Mouse (Mus musculus) skeletal muscle tissue, adult 2 months (tissue): ENCODE data around the gene Sema6d.

Source experiments
- DNase-seq: peaks from one replicate; pipeline ENCODE4 v3.0.0-alpha.2; 2012; ENCODE audit warnings: low read depth, low spot score

Sema6d gene

DNA sequence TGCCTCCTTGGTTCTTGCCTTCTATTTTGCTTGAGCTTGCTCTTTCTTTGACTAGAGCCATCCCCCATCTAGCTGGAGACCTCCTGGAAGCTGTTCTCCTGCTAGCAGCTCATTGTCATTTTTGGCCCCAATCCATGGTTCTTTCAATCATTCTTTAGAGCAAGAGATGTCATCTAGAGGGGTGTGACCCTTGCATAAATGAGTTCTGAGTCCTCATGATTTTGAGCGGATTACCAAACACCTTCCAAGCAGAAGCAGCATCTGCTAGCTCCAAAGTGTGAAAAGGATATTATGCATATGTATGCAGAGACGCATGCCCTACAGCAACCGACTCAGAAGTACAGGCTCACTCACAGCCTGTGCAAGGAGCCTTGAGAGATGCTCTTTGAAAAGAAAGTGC lies 201.4 kb downstream of the Sema6d start:
- no peak for DNase-seq

DNA sequence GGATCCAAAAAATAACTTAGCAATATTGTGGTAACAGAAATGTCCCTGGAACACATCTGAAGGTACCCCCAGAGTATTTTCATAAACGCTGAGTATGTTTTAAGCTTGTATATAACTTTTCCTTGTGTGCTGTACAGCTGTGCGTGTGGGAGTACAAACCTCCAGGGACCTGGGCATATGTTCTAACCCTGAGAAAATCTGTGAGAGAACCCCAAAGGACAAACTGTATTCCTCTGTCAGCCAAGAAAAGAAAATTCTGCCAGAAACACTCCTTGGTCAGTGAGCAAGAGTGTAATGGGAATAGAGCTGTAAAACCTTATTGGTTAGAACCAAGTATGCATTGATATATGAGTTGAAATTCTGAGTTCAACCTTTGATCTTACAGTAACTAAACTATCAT lies 203.8 kb downstream of the Sema6d start:
- DNase-seq, result no peak

DNA sequence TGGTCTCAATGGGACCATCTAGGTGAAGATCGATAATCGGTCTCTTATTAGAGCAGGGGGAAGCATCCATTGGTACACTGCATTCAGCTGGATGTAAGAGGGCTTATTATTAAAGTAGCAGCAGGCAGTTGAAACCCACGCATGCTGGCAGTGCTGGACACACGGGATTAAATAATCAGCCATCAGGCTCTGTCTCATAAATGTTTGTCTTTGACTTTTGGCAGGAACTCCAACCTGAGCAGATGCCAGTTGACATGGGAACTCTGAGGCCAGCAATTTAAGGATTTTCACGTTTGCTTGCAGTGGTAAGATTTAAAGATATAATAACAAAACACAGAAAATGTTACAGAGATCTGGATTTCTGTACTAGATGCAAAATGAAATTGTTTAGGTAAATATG lies 208.6 kb downstream of the Sema6d start:
- DNase-seq, result peak; percentile 22

DNA sequence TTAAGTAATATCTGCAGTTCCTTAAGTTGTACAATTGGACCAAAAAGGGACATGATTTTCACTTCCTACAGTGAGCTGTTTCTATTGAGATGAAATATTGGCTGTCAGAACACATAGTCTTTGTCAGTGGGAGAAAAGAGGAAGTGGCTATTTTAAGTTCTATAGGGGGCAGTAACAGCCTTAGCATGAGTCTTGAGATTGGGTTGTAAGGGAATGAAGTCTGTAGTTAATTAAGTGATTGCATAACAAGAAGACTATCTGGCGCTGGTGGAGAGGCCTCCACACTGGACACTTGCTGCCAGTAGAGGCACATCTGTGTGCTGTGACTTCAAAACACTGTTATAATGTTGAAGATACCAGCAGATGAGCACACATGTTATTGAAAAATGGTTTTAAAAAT lies 209.1 kb downstream of the Sema6d start:
- peak; percentile 64 for DNase-seq

DNA sequence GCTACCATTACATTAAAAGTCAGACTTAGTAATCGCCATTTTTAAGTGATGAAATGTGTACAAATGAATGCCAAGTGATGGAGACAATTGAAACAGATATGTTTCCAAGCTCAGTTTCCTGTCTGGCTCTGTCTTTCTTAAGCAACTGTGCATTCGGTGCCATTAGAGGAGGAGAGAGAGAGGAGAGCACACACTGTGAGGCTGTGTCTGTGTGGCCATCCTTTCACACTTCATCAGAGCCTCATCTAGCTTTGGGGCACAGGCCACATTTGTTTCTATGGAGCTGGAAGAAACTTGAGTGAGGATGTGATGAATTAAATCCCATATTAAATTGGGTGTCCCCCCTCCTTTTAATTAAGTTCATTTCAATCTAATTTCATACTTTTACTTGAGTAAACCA lies 218.8 kb downstream of the Sema6d start:
- DNase-seq, result no peak

DNA sequence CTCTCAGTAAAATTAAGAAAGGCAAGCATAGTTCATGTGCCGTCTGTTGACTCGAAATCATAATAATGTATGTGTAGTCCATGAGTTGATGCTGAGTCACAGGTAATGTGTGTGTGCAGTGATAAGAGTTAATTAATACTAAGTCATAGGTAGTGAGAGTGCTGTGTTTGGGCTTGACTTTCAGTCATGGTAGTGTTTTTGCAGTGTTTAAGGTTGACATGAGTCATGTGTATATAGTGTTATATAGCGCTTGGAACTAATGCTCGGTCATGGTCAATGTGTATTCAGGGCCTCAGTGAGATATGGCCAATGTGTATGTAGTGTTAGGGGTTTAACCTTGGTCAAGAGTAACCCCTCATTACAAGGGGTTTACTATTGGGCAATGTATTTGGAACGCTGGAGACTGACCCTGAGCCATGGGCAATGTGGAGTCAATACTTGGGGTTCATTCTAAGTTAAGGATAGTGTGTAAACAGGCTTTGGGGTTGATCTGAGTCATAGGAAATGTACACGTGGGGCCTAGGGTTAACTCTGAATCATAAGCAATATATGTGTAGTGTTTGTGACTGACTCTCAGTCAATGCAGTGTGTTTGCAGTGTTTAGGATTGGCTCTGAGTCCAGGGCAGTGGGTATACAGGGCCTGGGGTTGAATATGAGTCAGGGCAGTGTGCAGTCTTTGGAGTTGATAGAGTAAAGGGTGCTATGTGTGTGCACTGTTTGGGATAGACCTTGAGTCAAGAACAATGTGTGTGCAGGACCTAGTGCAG lies 219.8 kb downstream of the Sema6d start:
- DNase-seq, result no peak

DNA sequence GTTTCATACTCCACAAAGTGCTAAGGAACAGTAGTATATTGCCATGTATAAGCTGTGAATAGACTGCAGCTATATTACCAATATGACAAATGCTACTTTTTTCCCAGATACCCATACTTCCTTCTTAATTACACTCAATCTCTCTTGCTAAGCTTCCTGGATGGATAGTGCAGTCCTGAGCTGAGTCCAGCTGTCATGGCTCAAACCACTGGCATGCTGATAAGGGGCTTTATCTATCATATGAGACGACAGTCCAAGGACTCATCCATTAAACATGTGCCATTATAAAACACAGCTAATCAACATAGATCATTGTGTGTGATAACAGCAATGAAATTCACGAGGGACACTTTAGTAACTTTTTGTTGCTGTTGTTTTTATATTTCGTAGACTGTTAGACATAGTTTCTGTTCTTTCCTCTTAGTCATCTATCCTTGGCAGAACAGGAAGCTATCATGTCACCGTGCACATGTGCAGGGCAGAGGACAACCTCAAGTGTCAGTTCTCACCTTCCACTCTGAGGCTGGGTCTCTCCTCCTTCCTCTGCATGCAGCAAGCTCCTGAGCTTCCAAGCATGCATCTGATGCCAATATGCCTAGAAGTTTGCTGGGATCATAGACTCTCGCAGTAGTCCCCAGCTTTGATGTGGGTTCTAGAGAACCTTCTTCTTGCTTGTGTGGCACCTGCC lies 232.9 kb downstream of the Sema6d start:
- no peak for DNase-seq

DNA sequence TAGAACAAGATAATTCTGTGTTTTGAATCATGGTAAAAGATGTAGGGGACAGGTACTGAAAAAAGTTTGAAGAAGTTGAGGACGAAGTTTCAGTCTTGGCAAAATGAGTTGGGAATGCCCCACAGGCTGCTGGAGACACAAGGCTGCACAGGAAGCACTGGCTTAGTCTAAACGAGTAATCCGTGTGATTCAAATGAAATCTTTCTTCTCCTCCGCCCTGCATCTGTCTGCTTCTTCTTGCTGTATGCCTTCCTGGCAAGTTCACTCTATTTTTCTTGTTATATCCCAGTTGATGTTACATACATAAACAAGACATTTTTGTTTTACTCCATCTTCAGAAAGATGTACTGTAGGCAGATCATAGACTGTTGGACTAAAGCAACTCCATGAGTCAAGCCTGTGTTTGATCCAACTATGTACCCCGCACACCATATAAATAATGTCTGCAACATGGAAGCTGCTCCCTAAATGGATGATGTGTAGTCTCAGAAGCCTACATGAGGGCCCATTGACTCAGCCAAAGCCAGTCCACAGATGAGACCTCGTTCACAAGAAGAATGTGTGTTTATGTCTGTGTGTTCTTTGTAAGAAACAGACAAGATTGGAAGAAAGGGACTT lies 234.4 kb downstream of the Sema6d start:
- no peak for DNase-seq

DNA sequence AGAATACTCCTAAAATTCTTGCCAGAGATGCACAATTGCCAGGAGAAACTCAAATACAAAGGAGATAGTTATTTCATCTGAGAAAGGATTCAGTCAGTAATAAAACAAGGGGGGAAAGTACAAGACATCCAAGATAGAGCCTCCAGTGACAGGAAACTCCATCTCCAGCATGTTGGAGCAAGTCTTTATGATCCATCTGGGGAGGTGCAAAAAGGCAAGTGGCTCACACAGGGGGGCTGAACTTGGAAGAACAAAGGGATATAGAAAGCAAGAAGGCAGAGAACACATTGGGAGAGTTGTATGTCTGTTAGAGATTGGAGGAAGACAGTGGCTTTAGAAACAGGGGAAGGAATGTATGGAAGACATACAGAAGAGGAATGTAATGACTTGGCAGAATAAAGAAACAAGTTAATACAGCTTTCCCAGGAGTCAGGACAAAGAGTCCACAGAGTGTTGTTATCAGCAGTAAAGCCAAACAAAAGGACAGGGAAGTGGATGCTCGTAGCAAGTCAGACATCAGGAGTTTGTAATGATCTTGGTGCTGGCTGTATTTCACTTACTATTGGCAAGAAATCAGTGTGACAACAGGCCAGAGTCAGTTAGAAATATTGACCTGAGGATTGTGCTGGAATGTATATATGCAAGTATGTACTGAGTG lies 239.8 kb downstream of the Sema6d start:
- DNase-seq, result no peak

DNA sequence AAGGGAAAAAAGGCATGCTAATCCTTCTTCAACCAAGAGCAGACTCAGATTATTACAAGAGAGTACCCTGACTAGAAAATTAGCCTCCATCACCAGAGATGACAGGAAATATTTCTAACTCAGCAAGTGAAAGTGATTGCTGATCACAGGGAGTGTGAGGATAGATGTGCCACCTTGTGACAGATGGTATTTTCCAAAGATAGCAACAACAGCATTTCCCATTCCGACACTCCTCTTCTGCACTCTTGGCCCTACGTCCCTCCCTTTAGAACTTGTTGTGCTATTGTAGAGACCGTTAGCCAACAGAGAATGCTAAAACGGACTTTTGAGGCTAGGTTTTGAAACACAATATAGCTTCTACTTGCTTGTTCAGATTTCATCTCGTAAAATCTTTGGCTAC lies 243.1 kb downstream of the Sema6d start:
- no peak for DNase-seq

DNA sequence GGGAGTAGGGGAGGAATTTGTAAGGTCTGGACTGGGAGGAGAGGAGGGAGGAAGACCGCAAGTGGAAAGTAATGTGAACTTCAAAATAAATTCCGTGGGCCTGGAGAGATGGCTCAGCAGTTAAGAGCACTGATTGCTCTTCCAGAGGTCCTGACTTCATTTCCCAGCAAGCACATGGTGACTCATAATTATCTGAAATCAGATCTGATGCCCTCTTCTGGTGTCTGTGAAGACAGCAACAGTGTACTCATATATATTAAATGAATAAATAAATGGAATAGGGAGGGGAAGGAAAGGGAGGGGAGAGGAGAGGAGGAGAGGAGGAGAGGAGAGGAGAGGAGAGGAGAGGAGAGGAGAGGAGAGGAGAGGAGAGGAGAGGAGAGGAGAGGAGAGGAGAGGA lies 244.9 kb downstream of the Sema6d start:
- peak; percentile 7 for DNase-seq

DNA sequence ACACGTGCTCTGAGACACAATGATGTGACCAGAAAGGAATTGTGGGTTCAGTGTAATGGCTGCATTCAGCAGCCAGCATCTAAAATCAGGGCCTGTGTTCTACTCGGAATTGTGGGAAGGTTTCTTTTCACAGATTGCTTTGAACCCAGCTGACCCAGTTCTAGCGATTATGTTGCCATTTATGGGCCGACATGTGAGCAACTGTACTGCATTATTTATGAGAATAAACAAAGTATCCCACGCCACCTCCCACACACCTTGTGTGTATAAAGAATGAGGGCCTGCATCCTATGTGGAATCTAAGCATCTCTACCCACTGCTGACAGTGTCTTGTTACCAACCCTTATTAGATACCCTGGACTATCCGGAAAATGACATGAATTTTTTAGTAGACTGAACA lies 248.5 kb downstream of the Sema6d start:
- DNase-seq, result no peak

DNA sequence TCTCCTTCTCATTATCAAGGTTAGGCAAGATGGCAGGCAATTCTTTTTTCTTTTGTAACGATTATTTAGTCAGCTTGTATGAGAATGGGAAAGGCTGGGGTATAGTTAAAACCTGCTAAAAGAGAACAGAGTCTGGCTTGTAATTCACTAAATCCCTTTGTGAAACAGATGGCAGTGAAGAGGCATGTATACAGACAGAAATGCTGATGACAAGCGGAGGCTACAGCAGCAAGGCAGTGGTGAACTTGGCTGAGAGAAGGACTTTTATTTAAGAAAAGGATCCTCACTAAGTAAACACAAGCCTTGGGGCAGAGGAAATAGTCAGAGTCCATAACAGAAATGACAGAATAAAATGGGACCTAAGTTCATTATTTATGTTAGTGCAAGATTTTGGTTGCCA lies 264.4 kb downstream of the Sema6d start:
- DNase-seq, result no peak

DNA sequence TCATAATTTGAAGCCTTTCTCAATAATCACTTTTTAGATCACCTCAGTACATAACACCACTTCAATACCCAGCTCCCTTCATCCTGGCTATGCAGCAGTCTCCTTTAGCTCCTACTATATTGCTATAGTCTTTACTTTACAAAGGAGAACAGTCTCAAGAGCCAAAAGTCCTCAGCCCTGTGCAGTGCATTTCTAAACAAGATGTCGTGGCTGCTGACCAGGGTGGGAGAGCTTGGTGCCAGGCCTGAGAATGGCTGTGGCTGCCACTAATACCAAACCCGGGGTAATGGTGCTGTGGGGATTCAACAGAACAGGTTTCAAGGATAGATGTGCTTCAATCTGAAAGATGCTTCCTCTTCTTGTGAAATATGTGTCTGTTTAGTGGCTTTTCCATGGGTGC lies 264.9 kb downstream of the Sema6d start:
- no peak for DNase-seq

DNA sequence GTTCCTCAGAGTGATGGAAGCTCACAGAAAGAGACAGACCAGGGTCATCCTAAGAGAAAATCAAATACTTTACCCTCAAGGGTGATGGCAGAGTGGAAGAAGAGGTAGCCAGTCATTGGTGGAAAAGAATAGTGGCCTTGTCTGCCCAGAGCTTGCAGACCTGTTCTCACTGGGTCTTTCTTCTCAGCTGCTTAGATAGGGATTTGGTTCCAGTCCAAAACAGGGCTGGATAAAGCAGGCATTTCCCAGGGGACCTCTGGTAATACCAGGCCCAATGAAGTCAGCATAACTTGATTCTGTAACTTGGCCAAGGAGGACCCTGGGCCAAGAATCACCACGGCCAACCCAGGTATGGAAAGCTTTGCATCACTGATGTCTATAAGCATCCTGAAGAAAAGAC lies 279.5 kb downstream of the Sema6d start:
- no peak for DNase-seq

DNA sequence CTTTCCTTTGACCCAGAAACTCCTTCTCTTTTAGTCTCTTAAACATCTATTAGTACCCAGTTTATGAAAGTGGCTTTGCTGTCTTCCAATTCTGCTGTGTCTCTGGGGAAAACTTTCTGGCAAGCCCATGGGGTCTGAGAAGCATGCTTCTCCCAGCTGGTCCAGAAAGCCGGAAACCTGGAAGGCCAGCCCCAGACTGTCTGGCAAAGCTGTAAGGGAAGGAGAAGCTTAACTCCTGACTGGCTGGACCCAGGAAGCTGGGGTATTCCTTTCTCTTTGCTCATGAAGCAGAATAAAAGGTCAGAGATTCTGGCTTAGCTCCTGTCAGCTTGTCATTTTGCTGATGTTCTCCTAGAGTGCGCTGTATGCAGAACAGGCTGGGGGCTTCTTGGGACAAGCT lies 280.2 kb downstream of the Sema6d start:
- peak; percentile 85 for DNase-seq

DNA sequence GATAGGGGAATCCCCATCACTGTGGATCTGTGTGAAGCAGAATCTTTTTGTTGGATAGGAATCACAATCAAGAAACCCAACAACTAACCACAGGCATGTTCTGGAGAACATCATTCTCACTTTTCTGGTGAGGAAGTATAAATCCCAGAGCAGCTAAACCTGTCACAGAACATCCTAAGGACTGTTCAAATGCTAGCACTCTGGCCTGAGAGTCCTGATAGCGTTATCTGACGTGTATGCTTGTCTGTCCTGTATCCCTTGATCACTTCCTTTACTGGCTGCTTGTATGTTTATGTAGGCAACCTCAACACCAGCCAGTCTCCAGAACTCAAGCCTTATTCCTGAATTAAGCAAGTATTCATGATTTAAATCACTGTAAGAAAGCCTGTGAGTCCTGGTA lies 281.6 kb downstream of the Sema6d start:
- no peak for DNase-seq

DNA sequence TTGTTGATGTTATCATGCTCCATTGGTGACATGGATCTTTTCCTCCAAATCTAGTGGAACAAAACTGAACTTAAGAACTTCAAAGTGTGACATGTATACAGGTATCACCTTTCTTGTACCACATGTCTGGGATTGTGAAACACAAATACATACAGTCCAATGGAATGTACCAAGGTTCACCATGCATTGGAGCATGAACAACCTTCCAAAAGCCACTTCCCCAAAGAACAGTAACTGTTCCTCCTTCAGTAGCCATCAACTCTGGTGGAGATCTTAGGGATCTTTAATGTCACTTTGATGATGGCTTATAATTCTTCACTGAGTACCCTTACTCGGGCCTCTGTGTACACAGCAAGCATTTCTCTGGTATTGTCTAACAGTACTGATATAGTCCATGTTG lies 295.3 kb downstream of the Sema6d start:
- no peak for DNase-seq

DNA sequence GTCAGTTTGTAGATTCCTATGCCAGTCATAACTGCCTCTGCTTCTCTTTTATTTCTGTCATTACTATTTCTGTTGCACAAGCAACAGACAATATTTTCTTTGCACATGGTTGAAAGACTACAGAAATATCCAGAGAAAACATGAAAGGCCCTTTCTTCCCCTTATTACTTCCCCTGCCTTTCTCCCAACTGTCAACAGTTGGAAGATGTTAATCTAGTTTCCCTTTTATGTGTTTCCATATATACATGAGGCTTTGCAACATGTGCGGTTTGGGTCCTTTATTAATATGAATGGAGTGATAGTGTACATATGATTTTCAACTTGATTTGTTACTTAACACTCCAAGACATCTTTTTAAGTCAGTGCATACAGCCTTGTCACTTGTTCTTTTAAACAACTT lies 296.0 kb downstream of the Sema6d start:
- DNase-seq, result no peak

DNA sequence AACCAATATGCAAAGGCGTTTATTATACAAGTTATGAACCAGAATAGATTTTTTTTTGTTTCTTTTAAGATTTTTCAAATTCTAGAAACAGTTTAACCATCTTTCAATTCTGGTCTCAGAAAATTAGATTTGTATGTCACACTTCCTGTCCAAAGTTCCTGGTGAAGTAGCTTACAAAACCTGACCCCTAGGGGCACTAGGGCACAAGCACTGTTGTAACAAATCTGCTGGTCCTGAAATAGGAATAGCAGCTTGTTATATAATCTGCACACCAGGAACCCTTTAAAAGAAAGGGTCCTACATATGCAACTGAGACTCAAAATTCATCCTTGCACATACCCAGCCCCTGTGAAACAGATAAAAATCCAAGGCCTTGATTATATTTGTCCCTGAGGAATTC lies 298.5 kb downstream of the Sema6d start:
- DNase-seq, result no peak

DNA sequence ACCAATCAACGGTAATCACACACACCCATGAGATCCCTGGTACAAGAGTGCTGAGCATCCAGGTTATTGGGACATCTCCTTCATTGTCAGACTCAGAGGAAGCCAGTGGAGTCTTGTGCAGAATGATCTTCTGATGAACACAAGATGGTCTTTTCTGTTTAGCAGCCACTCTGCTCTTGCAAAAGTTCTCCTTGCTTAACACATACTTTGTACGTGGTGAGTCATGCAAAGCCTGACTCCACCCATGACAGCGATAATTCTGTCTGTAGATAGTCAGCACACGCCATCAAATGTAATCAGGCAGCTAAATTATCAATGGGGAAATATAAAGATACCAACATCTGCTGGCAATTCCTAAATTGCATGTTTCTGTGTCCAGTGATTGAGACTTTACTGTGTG lies 307.0 kb downstream of the Sema6d start:
- DNase-seq, result no peak

DNA sequence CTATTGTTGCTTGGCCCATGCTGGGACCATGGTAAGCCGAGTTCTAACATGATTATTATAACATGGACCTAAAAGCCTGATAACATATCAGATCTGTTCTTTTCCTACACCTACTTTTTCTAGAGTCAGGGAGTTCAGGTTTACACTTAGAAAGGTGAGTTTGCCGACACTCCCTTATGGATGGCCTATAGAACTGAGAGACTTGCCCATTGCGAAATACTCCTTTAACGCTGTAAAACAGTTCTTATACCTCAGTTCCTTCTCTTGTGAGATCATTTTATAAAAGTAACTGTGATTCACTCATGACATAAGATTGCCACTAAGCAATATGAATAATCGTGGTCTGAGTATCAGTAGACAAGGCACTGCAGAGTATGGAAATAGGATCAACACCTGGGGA lies 307.5 kb downstream of the Sema6d start:
- no peak for DNase-seq

DNA sequence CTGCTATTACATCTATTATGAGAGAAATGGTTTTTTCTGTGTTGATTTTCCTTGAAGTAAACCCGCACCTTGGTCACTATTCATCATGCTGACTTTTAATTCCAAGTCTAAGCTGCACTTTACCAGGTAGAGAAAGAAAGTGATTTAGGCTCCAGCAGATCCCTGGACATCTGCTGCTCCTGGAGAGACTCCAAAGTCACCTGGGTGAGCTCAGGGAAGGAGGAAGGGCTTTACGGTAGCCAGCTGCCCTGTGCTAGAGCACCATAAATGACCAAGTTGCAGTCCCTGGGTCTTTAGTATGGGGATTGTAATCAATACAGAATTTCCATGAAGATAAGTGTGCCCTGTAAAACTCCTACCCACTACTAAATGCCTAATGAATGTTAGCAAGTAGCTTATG lies 309.8 kb downstream of the Sema6d start:
- DNase-seq, result no peak
